Mouse (Mus musculus) gastrocnemius, postnatal 36 days (tissue): Measurements from ENCODE around the gene Raver2. TPM values are rescaled to one million over a fixed set of nuclear protein-coding genes. Genes with fewer than 3 reads are reported as not detected.

ENCODE experiments used
- total RNA-seq, 2 experiments: library from RNA; stranded (reverse); gene quantifications; 2 replicates each; pipeline ENCODE4 v1.2.3; 2021

Gene Raver2
- total RNA-seq, 2 experiments from 2014 or later, result 2.8 to 2.9 TPM

Other genes with a start within 250 kb of the Raver2 start
- not detected for gene Gm10577, start 48.3 kb upstream of the Raver2 start, total RNA-seq
- 100 to 1,000 TPM; 100 to 109 TPM for gene Jak1, start 196.3 kb downstream of the Raver2 start, total RNA-seq